8 mouse cellular contexts compared by ENCODE assay signal in the genomic region with DNA sequence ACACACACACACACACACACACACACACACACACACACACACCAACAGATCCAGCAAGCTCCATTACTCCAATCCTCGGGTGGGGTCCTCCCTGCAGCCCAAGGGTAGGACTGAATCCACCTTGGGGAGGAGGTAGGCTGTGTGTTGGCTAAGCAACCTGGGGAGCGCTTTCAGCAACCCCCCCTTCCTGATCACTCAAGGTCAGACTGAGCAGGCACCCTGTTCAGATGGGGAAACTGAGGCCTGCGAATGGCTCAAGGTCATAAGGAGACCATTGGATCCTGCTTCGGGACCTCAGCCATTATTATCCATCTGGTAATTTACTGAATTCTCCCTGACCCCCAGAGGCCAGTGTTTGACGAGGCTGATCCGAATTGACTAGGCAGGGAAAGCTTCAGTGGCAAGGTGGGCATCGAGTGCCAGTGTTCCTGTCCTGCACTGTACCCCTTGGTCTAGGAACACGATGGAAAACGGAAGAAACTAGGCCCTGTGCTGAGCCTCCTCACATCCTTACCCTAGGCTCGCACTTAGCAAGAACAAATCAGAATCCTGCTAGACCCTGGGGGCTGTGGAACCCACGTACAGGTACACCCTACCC. TPM values are rescaled to one million over a fixed set of nuclear protein-coding genes. Genes with fewer than 3 reads are reported as not detected.
A peak's percentile ranks its signal among the peaks of the same experiment; 100 is the strongest.
DNase-seq lines count a peak whose midpoint lies in the region; ATAC-seq lines count a peak whose summit lies in the region.

No protein-coding gene starts in this region.

- 57% methylated on average over 11 of the region's 11 CpGs for WGBS in heart, embryonic 14.5 days
- WGBS in hindbrain, embryonic 11.5 days: 64% methylated on average over 11 of the region's 11 CpGs
- WGBS in midbrain, embryonic 11.5 days: 59% methylated on average over 11 of the region's 11 CpGs

- peak overlapping the region; percentile 81 for H3K4me2 ChIP-seq in heart, embryonic 14.5 days (ENCODE audit: low read length)
- H3K4me2 ChIP-seq in hindbrain, embryonic 11.5 days (replicated peaks; ENCODE audit: low read depth, low read length): peak overlapping the region; percentile 63
- peak overlapping the region; percentile 72 for H3K4me2 ChIP-seq in midbrain, embryonic 11.5 days

- H3K9ac ChIP-seq in heart, embryonic 14.5 days (ENCODE audit: low read length): peak overlapping the region; percentile 96
- H3K9ac ChIP-seq in hindbrain, embryonic 11.5 days (ENCODE audit: low read depth, low read length): peak overlapping the region; percentile 90
- H3K9ac ChIP-seq in midbrain, embryonic 11.5 days (ENCODE audit: low read length): peak overlapping the region; percentile 89

- H3K4me1 ChIP-seq in heart, embryonic 14.5 days (ENCODE audit: control insufficient read depth in 2 of 2, insufficient read depth in 2 of 2, low read length in 2 of 2): peaks cover 34 to 62% of the 10 kb centered on the region in 2 experiments
- H3K4me1 ChIP-seq in brown adipose tissue, adult 24 weeks (ENCODE audit: control insufficient read depth, insufficient read depth, insufficient read length, low read length): peaks cover 28% of the 10 kb centered on the region
- H3K4me1 ChIP-seq in hindbrain, embryonic 11.5 days (replicated peaks; ENCODE audit: control insufficient read depth, insufficient read depth, low read length): peaks cover 19% of the 10 kb centered on the region
- peaks cover 31% of the 10 kb centered on the region for H3K4me1 ChIP-seq in midbrain, embryonic 11.5 days (ENCODE audit: control insufficient read depth, insufficient read depth, low read length)

- H3K4me3 ChIP-seq in heart, embryonic 14.5 days (ENCODE audit: control insufficient read depth in 1 of 2, insufficient read depth in 1 of 2, low read depth in 1 of 2, low read length in 2 of 2): peak overlapping the region; percentile 70 to 85
- peak overlapping the region; percentile 85 for H3K4me3 ChIP-seq in brown adipose tissue, adult 24 weeks (ENCODE audit: insufficient read depth, low read depth, low read length)
- peak overlapping the region; percentile 65 for H3K4me3 ChIP-seq in hindbrain, embryonic 11.5 days (ENCODE audit: low read depth, low read length)
- peak overlapping the region; percentile 80 for H3K4me3 ChIP-seq in midbrain, embryonic 11.5 days (ENCODE audit: low read depth, low read length)

- no peak for DNase-seq in heart, adult 8-10 months (ENCODE audit: low spot score)
- DNase-seq in hindbrain, embryonic 11.5 days (ENCODE audit: low spot score): no peak
- peak; percentile 87 for DNase-seq in midbrain, embryonic 11.5 days (ENCODE audit: low spot score, missing footprints)
- DNase-seq in urinary bladder, postnatal 36 days (ENCODE audit: low spot score in 2 of 2): no peak
- DNase-seq in adrenal gland, adult 8-10 months: no peak
- DNase-seq in spleen, postnatal 14 days (ENCODE audit: low spot score in 2 of 2): no peak

- no peak for ATAC-seq in heart, embryonic 14.5 days (ENCODE audit: insufficient number of reproducible peaks, insufficient read depth, low FRiP score, low read depth)
- ATAC-seq in hindbrain, embryonic 11.5 days (ENCODE audit: low FRiP score): no peak; the same call in 1 of the 2 replicates
- ATAC-seq in midbrain, embryonic 11.5 days (ENCODE audit: low FRiP score): no peak

- no peaks in the 10 kb centered on the region for H3K9me3 ChIP-seq in heart, embryonic 14.5 days (ENCODE audit: control insufficient read depth, low read length)
- H3K9me3 ChIP-seq in hindbrain, embryonic 11.5 days (ENCODE audit: control insufficient read depth, low read length): no peaks in the 10 kb centered on the region
- no peaks in the 10 kb centered on the region for H3K9me3 ChIP-seq in midbrain, embryonic 11.5 days (ENCODE audit: control insufficient read depth, low read length)

- H3K36me3 ChIP-seq in heart, embryonic 14.5 days (ENCODE audit: control insufficient read depth, insufficient read depth, low read length): peaks cover 21% of the 10 kb centered on the region
- H3K36me3 ChIP-seq in hindbrain, embryonic 11.5 days (ENCODE audit: control insufficient read depth, insufficient read depth, low read length): no peaks in the 10 kb centered on the region
- peaks cover 2% of the 10 kb centered on the region; the same call in 1 of the 2 replicates for H3K36me3 ChIP-seq in midbrain, embryonic 11.5 days (ENCODE audit: control insufficient read depth, insufficient read depth, low read length)

- H3K27ac ChIP-seq in heart, embryonic 14.5 days (replicated peaks in 1 of 2; ENCODE audit: control insufficient read depth in 1 of 2, insufficient read depth in 1 of 2, low read depth in 2 of 2, low read length in 2 of 2): peak overlapping the region in 1 of 2 experiments; percentile 94; a peak in 1 of 4 replicates
- H3K27ac ChIP-seq in brown adipose tissue, adult 24 weeks (replicated peaks; ENCODE audit: low read depth, low read length): no peak overlapping the region; the same call in none of the 2 replicates
- H3K27ac ChIP-seq in hindbrain, embryonic 11.5 days (ENCODE audit: low read depth, low read length): 0 out of 2 replicates have a peak overlapping the region, but pooled peaks have one; percentile 30
- no peak overlapping the region for H3K27ac ChIP-seq in midbrain, embryonic 11.5 days (ENCODE audit: low read depth, low read length)

- no peaks in the 10 kb centered on the region for H3K27me3 ChIP-seq in heart, embryonic 14.5 days (ENCODE audit: control insufficient read depth, insufficient read depth, low read length)
- no peaks in the 10 kb centered on the region for H3K27me3 ChIP-seq in hindbrain, embryonic 11.5 days (ENCODE audit: control insufficient read depth, insufficient read depth, low read length)
- no peaks in the 10 kb centered on the region for H3K27me3 ChIP-seq in midbrain, embryonic 11.5 days (ENCODE audit: control insufficient read depth, insufficient read depth, low read length)

RNA-seq across cellular contexts. Expression of gene Mtss1l, which starts 1.2 kb away (rescaled TPM):
- polyA plus RNA-seq in heart, embryonic 14.5 days (2014; fragmentation: Nextera tagmentation; extraction: Ambion mirVana): 17.2 and 17.6 TPM in 2 replicates
- 10 to 100 TPM; 37.7 to 46.3 (median 39.9) TPM for total RNA-seq in heart, adult 8-10 months (2022)
- 7.1 and 10.8 TPM in 2 replicates for polyA plus RNA-seq in brown adipose tissue, adult 24 weeks (2012; ENCODE audit: insufficient read depth, insufficient read length, missing spikeins)
- polyA plus RNA-seq in hindbrain, embryonic 11.5 days (2014; fragmentation: Nextera tagmentation; extraction: Ambion mirVana): 10.5 and 10.8 TPM in 2 replicates
- 7.4 and 9.6 TPM in 2 replicates for polyA plus RNA-seq in midbrain, embryonic 11.5 days (2014; fragmentation: Nextera tagmentation; extraction: Ambion mirVana)
- total RNA-seq in adrenal gland, adult 8-10 months (2022): 10 to 100 TPM; 19.5 to 28.8 (median 25.1) TPM
